Mouse (Mus musculus): ENCODE measurements around the gene Spsb3.

DNA sequence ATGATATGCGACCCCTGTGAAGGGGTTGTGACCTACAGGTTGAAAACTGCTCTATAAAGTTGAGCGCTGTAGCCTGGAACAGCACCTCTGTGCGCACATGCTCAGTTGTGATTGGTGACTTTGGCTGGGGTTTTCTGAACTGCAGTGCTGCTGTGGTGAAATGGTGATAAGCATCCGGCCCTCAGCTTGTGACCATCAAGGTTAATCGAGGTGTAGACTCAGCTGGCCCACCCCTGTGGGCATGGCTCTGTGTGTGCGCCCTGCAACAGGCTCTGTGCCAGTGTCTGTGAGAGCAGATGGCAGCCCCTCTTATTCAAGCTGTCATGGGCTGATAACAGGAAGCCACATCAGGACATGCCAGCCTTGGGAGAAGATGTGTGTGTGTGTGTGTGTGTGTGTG is 27.5 kb upstream of the Spsb3 start:
- TF ChIP-seq GATA1 (IDR thresholded peaks at IDR 0.05; ENCODE audit: borderline replicate concordance, low read length) (no peak), FLI1 (IDR thresholded peaks at IDR 0.05; ENCODE audit: low read length) (no peak)

Data from megakaryocyte, embryonic 14.5 days (primary cell).